Comparison of ENCODE assay signal across 16 mouse cellular contexts in the genomic region with DNA sequence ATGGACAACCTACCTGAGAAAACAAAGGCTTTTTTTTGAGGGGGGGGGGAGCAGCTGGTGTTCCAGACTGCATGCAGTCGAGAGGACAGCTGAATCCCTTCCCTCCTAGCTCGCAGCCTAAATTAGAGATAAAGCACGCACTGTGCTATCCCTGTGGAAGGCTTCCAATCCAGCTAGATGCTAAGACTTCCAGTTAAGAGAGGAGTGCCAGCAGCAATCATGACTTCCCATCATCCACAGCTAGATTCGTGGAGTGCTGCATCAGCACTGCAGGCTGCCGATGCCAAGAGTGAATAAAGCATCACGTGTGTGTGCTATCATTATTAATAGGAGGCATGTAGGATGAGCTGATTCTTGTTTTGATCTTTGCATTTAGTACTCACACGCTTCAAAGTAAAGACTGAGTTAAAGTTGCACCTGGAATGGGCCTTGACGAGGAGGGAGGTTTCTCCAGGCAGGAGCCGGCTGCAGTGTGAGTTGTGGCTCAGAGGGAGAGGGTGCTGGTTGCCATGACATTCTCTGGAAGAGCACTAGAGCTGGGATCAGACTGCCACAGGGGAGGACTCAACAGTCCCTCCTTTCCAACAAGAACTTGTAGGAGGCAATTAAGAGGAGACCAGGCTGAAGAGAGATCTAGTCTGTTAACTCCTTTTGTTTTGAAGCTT. TPM values are rescaled to one million over a fixed set of nuclear protein-coding genes. Genes with fewer than 3 reads are reported as not detected.
DNase-seq lines count a peak whose midpoint lies in the region; ATAC-seq and TF ChIP-seq lines count a peak whose summit lies in the region.
"Had no signal": no experiment of that assay in that cellular context is flagged by ENCODE, and none has a peak within 500 bp of the region (broad histone marks: within the 10 kb centered on the region; RNA-seq: fewer than 3 reads in every experiment).

No protein-coding gene starts in this region.

- no peak overlapping the region for H3K4me2 ChIP-seq in heart, embryonic 11.5 days
- no peak overlapping the region for H3K4me2 ChIP-seq in kidney, embryonic 16.5 days (replicated peaks; ENCODE audit: low read depth, low read length)
- H3K4me2 ChIP-seq: embryonic facial prominence, embryonic 12.5 days; hindbrain, embryonic 15.5 days; liver, embryonic 15.5 days; neural tube, embryonic 12.5 days had no signal

- H3K4me3 ChIP-seq in heart, embryonic 11.5 days (ENCODE audit: low read depth, low read length) = no peak overlapping the region
- no peak overlapping the region for H3K4me3 ChIP-seq in left cerebral cortex, adult 2 months
- H3K4me3 ChIP-seq in kidney, embryonic 16.5 days (ENCODE audit: low read length) = no peak overlapping the region
- H3K4me3 ChIP-seq: embryonic facial prominence, embryonic 12.5 days; hindbrain, embryonic 15.5 days; liver, embryonic 15.5 days; megakaryocyte, embryonic 14.5 days; neural tube, embryonic 12.5 days had no signal

- H3K36me3 ChIP-seq in heart, embryonic 11.5 days (ENCODE audit: control insufficient read depth, insufficient read depth, low read length) = peaks cover 8% of the 10 kb centered on the region; the same call in 1 of the 2 replicates
- H3K36me3 ChIP-seq in kidney, embryonic 16.5 days (ENCODE audit: insufficient read depth, low read length) = peaks cover 16% of the 10 kb centered on the region

- intact Hi-C loops in left cerebral cortex, adult 2 months (cut with DNase I) = no loop called here

- ATAC-seq in heart, embryonic 11.5 days (replicated peaks; ENCODE audit: insufficient number of reproducible peaks, low FRiP score, low TSS enrichment) = no peak
- ATAC-seq in kidney, embryonic 16.5 days (ENCODE audit: low FRiP score, low TSS enrichment) = no peak

- H3K4me1 ChIP-seq in heart, embryonic 11.5 days (ENCODE audit: control insufficient read depth, insufficient read depth, low read length) = peaks cover 8% of the 10 kb centered on the region
- peaks cover 9% of the 10 kb centered on the region for H3K4me1 ChIP-seq in kidney, embryonic 16.5 days (ENCODE audit: insufficient read depth, low read length)

- H3K9ac ChIP-seq in heart, embryonic 11.5 days (ENCODE audit: low read depth, low read length) = no peak overlapping the region
- no peak overlapping the region for H3K9ac ChIP-seq in kidney, embryonic 16.5 days (replicated peaks; ENCODE audit: low read length)
- H3K9ac ChIP-seq: embryonic facial prominence, embryonic 12.5 days; hindbrain, embryonic 15.5 days; liver, embryonic 15.5 days; neural tube, embryonic 12.5 days had no signal

- TF ChIP-seq CTCF in left cerebral cortex, adult 2 months (IDR thresholded peaks at IDR 0.05) = no peak

- H3K27ac ChIP-seq in heart, embryonic 11.5 days (ENCODE audit: low read depth, low read length) = no peak overlapping the region
- H3K27ac ChIP-seq in left cerebral cortex, adult 2 months = peak overlapping the region; percentile 56
- H3K27ac ChIP-seq in kidney, embryonic 16.5 days (ENCODE audit: low read length) = no peak overlapping the region
- H3K27ac ChIP-seq: embryonic facial prominence, embryonic 12.5 days; hindbrain, embryonic 15.5 days; liver, embryonic 15.5 days; neural tube, embryonic 12.5 days had no signal

- H3K27me3 ChIP-seq in heart, embryonic 11.5 days (ENCODE audit: control insufficient read depth, insufficient read depth, low read length) = no peaks in the 10 kb centered on the region
- no peaks in the 10 kb centered on the region for H3K27me3 ChIP-seq in kidney, embryonic 16.5 days (ENCODE audit: insufficient read depth, low read length)
- H3K27me3 ChIP-seq: embryonic facial prominence, embryonic 12.5 days; hindbrain, embryonic 15.5 days; liver, embryonic 15.5 days; megakaryocyte, embryonic 14.5 days; neural tube, embryonic 12.5 days had no signal

- peak; percentile 90 for DNase-seq in heart, adult 11 months
- peak; percentile 67 for DNase-seq in right cerebral cortex, adult 18-20 months
- DNase-seq in right cerebral cortex, postnatal 4 days = no peak
- DNase-seq in left cerebral cortex, adult 2 months (ENCODE audit: extremely low spot score in 1 of 2, low spot score in 2 of 2) = peak; percentile 29 to 35
- peak; percentile 89 for DNase-seq in telencephalon, adult 2 months (ENCODE audit: low read depth, low spot score)
- DNase-seq in ovary, postnatal 14 days (ENCODE audit: low spot score) = no peak
- DNase-seq: adrenal gland, adult 8-10 months; kidney, postnatal 4 days; thymus, postnatal 14 days had no signal

- H3K9me3 ChIP-seq in heart, embryonic 11.5 days (replicated peaks; ENCODE audit: control insufficient read depth, low read length) = no peaks in the 10 kb centered on the region
- H3K9me3 ChIP-seq in kidney, embryonic 16.5 days (ENCODE audit: low read length) = no peaks in the 10 kb centered on the region
- H3K9me3 ChIP-seq: embryonic facial prominence, embryonic 12.5 days; hindbrain, embryonic 15.5 days; liver, embryonic 15.5 days; megakaryocyte, embryonic 14.5 days; neural tube, embryonic 12.5 days had no signal

- 89% methylated on average over 9 of the region's 9 CpGs for WGBS in heart, embryonic 11.5 days (ENCODE audit: insufficient replicate concordance)
- WGBS in kidney, embryonic 16.5 days = 91% methylated on average over 9 of the region's 9 CpGs

RNA-seq across cellular contexts. Expression of gene Sdf2, which starts 5.2 kb away (rescaled TPM):
- 50.2 and 55.1 TPM in 2 replicates for polyA plus RNA-seq in heart, embryonic 11.5 days (2014; fragmentation: Nextera tagmentation; extraction: Ambion mirVana)
- total RNA-seq in left cerebral cortex, adult 2 months (2021) = 10 to 100 TPM; 58.6 to 66.4 TPM
- 93.8 and 101 TPM in 2 replicates for polyA plus RNA-seq in kidney, embryonic 16.5 days (2015; fragmentation: Nextera tagmentation; extraction: Ambion mirVana)

RNA-seq across cellular contexts. Expression of gene Supt6, which starts 5.5 kb away (rescaled TPM):
- polyA plus RNA-seq in heart, embryonic 11.5 days (2014; fragmentation: Nextera tagmentation; extraction: Ambion mirVana) = 15.2 and 22.2 TPM in 2 replicates
- total RNA-seq in left cerebral cortex, adult 2 months (2021) = 100 to 1,000 TPM; 100 to 107 TPM
- 31.5 and 33.5 TPM in 2 replicates for polyA plus RNA-seq in kidney, embryonic 16.5 days (2015; fragmentation: Nextera tagmentation; extraction: Ambion mirVana)

RNA-seq across cellular contexts. Expression of gene 2610507B11Rik, which starts 21.2 kb away (rescaled TPM):
- polyA plus RNA-seq in heart, embryonic 11.5 days (2014; fragmentation: Nextera tagmentation; extraction: Ambion mirVana) = 69.4 and 86.5 TPM in 2 replicates
- total RNA-seq in left cerebral cortex, adult 2 months (2021) = 100 to 1,000 TPM; 176 to 177 TPM
- polyA plus RNA-seq in kidney, embryonic 16.5 days (2015; fragmentation: Nextera tagmentation; extraction: Ambion mirVana) = 69.8 and 78.7 TPM in 2 replicates

RNA-seq across cellular contexts. Expression of gene Proca1, which starts 47.1 kb away (rescaled TPM):
- 4.2 TPM in 2 replicates for polyA plus RNA-seq in heart, embryonic 11.5 days (2014; fragmentation: Nextera tagmentation; extraction: Ambion mirVana)
- total RNA-seq in left cerebral cortex, adult 2 months (2021) = 1 to 10 TPM; 4.7 to 7.7 TPM
- polyA plus RNA-seq in kidney, embryonic 16.5 days (2015; fragmentation: Nextera tagmentation; extraction: Ambion mirVana) = 4.5 and 4.8 TPM in 2 replicates

RNA-seq across cellular contexts. Expression of gene BC030499, which starts 50.3 kb away (rescaled TPM):
- 0.17 TPM in 1 of 2 replicates, not detected in the other for polyA plus RNA-seq in heart, embryonic 11.5 days (2014; fragmentation: Nextera tagmentation; extraction: Ambion mirVana)
- total RNA-seq in left cerebral cortex, adult 2 months (2021) = 10 to 100 TPM; 21.1 to 29.5 TPM
- polyA plus RNA-seq in kidney, embryonic 16.5 days (2015; fragmentation: Nextera tagmentation; extraction: Ambion mirVana) = 0.30 and 0.33 TPM in 2 replicates

Comparison
In these comparisons a context has a peak if more than half of its experiments do, and no peak if none do; other contexts are left out.
1. DNase-seq: peak in heart, adult 11 months (single experiment), right cerebral cortex, adult 18-20 months (single experiment), left cerebral cortex, adult 2 months (2 of 2) and telencephalon, adult 2 months (single experiment); none in right cerebral cortex, postnatal 4 days (single experiment) and ovary, postnatal 14 days (single experiment).